Mouse (Mus musculus) ES-E14 (cell line): ENCODE measurements at regions not wholly inside any gene's neighbourhood (a gene's known extent, or its start where the extent isn't known, plus 50 kb on each side); places are given as distances from the start of the nearest gene placed in this dataset.

ENCODE experiments used
- DNase-seq: peaks from one replicate; pipeline ENCODE4 v3.0.0-alpha.2; 2013; ENCODE audit warnings: low read depth, low spot score
- H3K27ac ChIP-seq: 2 replicates; pipeline ENCODE4 v1.5.1; 2012; ENCODE audit warnings: low read depth, mild to moderate bottlenecking, low read length, moderate library complexity, mixed read lengths; ENCODE audit not compliant: poor library complexity, insufficient read depth, severe bottlenecking
- H3K36me3 ChIP-seq: 2 replicates; pipeline ENCODE4 v1.6.1; 2012; ENCODE audit warnings: mild to moderate bottlenecking, low read length, moderate library complexity, mixed read lengths; ENCODE audit not compliant: control insufficient read depth, poor library complexity, insufficient read depth, severe bottlenecking
- H3K4me1 ChIP-seq, 2 experiments: fragments of 150-350 bp in 1 of 2; sonication (generic) in 1 of 2; 2 replicates each; pipeline ENCODE4 v1.6.1; 2012; ENCODE audit warnings: low read length in 2 of 2, mild to moderate bottlenecking in 1 of 2, mixed read lengths in 1 of 2; ENCODE audit not compliant: control insufficient read depth in 2 of 2, insufficient read depth in 2 of 2, poor library complexity in 1 of 2
- H3K4me3 ChIP-seq, 2 experiments: fragments of 150-350 bp in 1 of 2; sonication (generic) in 1 of 2; 2 replicates each; pipeline ENCODE4 v1.5.1; 2012; ENCODE audit warnings: low read length in 2 of 2, low read depth in 1 of 2, mild to moderate bottlenecking in 1 of 2, mixed read lengths in 1 of 2; ENCODE audit not compliant: insufficient read depth in 1 of 2, poor library complexity in 1 of 2, severe bottlenecking in 1 of 2
- H3K9ac ChIP-seq: 2 replicates; pipeline ENCODE4 v1.6.1; 2012; ENCODE audit warnings: low read depth, mild to moderate bottlenecking, low read length, mixed read lengths; ENCODE audit not compliant: poor library complexity, insufficient read depth, severe bottlenecking
- H3K9me3 ChIP-seq: fragments of 150-350 bp; sonication (generic); 2 replicates; pipeline ENCODE4 v1.6.1; 2012; ENCODE audit warnings: low read depth, mild to moderate bottlenecking, low read length; ENCODE audit not compliant: control insufficient read depth, insufficient read depth
- CHD2 ChIP-seq: IDR thresholded peaks from 2 replicates; pipeline ENCODE4 v1.6.1; 2014; ENCODE audit warnings: mild to moderate bottlenecking, low read depth, low read length, inconsistent platforms
- HCFC1 ChIP-seq: IDR thresholded peaks from 2 replicates; pipeline ENCODE4 v1.6.1; 2012; ENCODE audit warnings: low read length, inconsistent platforms, borderline replicate concordance; ENCODE audit not compliant: insufficient read depth
- MAFK ChIP-seq: IDR thresholded peaks from 2 replicates; pipeline ENCODE4 v1.6.1; 2014; ENCODE audit warnings: mild to moderate bottlenecking, low read depth, low read length, inconsistent platforms; ENCODE audit not compliant: insufficient read depth
- ZC3H11A ChIP-seq: IDR thresholded peaks from 2 replicates; pipeline ENCODE4 v1.6.1; 2012; ENCODE audit warnings: low read depth, mild to moderate bottlenecking, inconsistent platforms, low read length, borderline replicate concordance
- ZNF384 ChIP-seq: IDR thresholded peaks from 2 replicates; pipeline ENCODE4 v1.6.1; 2012; ENCODE audit warnings: low read depth, low read length, inconsistent platforms
- in situ Hi-C, 2 experiments: fragments of 600-800 bp; cut with MboI; formaldehyde crosslinking; loops; one replicate each; pipeline ENCODE4 v1.15.1; 2025; ENCODE audit warnings: low sequenced_read_pairs in 2 of 2, inconsistent platforms in 1 of 2; ENCODE audit not compliant: unreplicated experiment in 2 of 2

DNA sequence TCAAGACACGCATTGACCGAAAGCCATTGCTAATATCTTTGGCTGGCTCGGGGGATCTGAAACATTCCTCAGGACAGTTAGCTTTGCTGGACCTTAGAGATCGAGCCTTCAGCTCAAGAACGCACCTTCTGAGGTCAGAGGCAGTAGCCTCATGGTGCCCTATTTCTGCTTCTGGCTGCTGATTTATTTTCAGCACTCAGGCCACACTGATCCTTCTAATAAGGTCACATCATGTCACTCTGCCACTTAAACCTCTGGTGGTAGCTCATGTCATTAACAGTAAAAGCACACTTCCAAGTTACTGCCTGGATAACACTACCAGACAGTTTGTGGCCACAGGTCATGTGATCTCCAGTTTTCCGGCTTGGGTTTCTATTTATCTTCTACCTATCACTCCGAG lies 325.9 kb upstream of the Tmpo start:
- no peak for DNase-seq
- Histone ChIP-seq H3K36me3 (no peaks in the 10 kb centered on the region), H3K4me3 (no peak overlapping the region), H3K9me3 (no peaks in the 10 kb centered on the region), H3K4me1 (no peaks in the 10 kb centered on the region), H3K27ac (no peak overlapping the region), H3K9ac (no peak overlapping the region)
- TF ChIP-seq ZC3H11A: no peak
- no peak for TF ChIP-seq ZNF384
- no peak for TF ChIP-seq MAFK
- TF ChIP-seq CHD2: no peak
- in situ Hi-C loops: no loop called here

DNA sequence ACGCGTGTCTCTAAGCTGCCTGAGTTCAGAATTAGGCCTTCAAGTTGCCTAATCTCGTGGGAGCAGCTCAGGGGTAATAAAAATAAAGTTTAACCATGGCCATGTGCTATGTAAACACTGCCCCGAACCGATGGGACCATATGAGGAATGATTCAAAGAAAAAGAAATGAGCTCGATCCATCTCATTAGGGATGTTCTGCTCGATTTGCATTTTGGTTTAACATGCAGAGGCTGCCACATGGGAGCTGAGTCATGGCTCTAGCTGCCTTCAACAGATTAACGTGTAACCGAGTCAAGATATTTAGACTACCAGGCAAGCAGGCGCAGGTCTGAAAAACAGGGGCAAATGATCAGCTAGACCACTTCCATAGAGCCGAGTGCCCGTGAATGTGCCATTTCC lies 323.8 kb upstream of the Tmpo start:
- no peak overlapping the region for H3K4me3 ChIP-seq
- in situ Hi-C loops: no loop called here
- H3K27ac ChIP-seq: no peak overlapping the region
- DNase-seq: no peak
- no peaks in the 10 kb centered on the region for H3K4me1 ChIP-seq
- no peaks in the 10 kb centered on the region for H3K9me3 ChIP-seq
- no peaks in the 10 kb centered on the region for H3K36me3 ChIP-seq
- TF ChIP-seq MAFK (no peak), ZC3H11A (no peak), CHD2 (no peak), HCFC1 (no peak), ZNF384 (no peak)
- H3K9ac ChIP-seq: no peak overlapping the region

DNA sequence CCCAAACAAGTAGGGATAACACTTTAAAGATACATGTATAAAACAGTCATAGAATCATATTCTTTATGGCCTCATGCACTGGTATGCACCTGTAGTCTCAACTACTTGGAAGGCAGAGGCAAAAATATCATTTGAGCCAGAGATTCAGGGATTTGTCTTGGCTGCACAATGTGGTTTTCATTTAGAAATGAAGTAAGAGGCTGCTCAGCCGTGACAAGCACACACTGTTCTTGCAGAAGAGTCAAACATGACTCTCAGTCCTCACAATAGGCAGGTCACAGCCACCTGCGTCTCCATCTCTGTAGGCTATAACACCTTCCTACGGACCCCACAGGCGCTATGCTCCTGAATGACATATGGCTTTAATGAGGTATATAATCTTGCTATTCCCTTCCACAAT lies 317.4 kb upstream of the Tmpo start:
- Histone ChIP-seq H3K4me3 (no peak overlapping the region), H3K9ac (no peak overlapping the region), H3K36me3 (no peaks in the 10 kb centered on the region), H3K9me3 (no peaks in the 10 kb centered on the region), H3K4me1 (no peaks in the 10 kb centered on the region), H3K27ac (no peak overlapping the region)
- in situ Hi-C loops: no loop called here
- DNase-seq: no peak
- no peak for TF ChIP-seq ZNF384

DNA sequence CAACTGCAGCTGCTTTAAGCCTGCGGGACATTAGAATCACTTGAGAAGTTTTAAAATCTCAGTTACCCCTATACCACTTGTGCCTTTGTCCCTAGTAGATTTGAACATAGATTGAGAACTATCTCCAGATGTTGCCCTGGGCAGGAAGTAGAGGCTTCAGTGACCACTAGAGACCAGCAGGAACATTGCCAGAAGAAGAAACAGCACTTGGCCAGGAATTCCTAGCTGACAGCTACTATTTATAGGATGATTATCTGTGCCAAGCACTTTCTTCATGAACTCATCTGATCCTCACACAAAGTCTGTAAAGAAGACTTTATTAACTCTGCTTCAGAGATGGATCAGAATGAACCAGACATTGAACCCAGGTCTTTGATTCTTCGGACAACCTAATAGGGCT lies 283.6 kb upstream of the Tmpo start:
- H3K36me3 ChIP-seq: no peaks in the 10 kb centered on the region
- H3K9ac ChIP-seq: no peak overlapping the region
- H3K9me3 ChIP-seq: no peaks in the 10 kb centered on the region
- TF ChIP-seq CHD2 (no peak), ZC3H11A (no peak), ZNF384 (no peak), HCFC1 (no peak), MAFK (no peak)
- DNase-seq: no peak
- no peaks in the 10 kb centered on the region for H3K4me1 ChIP-seq
- in situ Hi-C loops: no loop called here
- H3K4me3 ChIP-seq: no peak overlapping the region
- no peak overlapping the region for H3K27ac ChIP-seq

DNA sequence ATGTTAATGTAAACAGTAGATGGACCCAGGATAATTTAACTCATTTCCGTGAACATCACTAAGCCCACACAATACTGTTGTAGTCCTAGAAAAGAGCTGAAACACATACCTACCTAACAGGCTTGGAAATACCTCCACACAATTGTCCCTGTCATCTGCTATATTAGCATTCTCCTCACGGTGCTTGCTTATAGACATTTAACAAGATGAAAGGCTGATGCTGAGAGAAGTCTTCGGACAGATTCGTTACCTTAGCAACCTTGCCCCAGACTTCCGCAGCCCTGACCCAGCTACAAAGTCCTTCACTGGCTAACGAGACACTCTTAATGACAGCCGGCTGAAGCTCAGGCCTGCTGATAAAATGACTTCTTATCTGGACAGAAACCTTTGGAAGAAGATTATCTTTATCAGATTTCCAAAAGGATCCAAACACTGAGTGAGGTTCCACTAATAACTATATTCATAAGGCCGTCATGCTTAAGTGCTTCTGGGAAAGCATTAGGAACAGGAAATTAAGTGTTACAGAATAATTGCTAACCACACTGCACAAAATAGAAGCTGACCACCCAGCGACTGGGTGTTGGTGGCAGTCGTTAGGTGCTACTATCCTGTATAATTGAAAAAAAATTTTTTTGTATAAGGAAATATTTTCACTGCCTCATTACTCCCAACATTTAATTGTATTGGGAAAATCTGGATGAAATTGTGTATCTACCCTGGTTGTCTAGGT lies 267.0 kb upstream of the Tmpo start:
- H3K9me3 ChIP-seq: no peaks in the 10 kb centered on the region
- no peak overlapping the region for H3K4me3 ChIP-seq
- no peaks in the 10 kb centered on the region for H3K36me3 ChIP-seq
- no peak overlapping the region for H3K9ac ChIP-seq
- H3K4me1 ChIP-seq: no peaks in the 10 kb centered on the region
- in situ Hi-C loops: no loop called here
- DNase-seq: no peak
- no peak overlapping the region for H3K27ac ChIP-seq
- no peak for TF ChIP-seq MAFK
- no peak for TF ChIP-seq ZNF384
- no peak for TF ChIP-seq CHD2
- no peak for TF ChIP-seq ZC3H11A
- TF ChIP-seq HCFC1: no peak
